Mouse (Mus musculus) right cerebral cortex, postnatal 36 days (tissue): Measurements from ENCODE around the gene Alkbh1.

Source experiments
- DNase-seq, 2 experiments: peaks; one replicate each; pipeline ENCODE4 v3.0.0; 2022; ENCODE audit warnings: low spot score in 2 of 2, mixed read lengths in 1 of 2

Gene Alkbh1

DNA sequence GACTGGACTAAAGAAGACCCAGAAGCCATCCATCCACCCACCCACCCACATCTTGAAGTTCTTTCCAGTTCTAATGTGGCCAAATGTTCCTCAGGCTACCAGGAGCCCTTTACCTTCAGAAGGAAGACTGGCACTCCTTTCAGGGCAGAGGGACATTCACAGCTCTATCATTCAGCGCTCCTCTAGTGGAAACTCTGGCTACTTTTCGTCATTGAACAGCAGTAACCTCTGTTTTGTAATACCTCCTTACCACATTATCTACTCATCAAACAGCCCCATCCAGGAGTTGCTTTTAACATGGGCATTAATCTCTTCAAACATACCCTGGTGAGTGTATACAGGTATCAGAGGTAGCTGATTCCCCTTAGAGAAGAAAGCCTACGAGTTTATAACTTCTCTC is 58.8 kb downstream of the Alkbh1 start:
- DNase-seq, result no peak

DNA sequence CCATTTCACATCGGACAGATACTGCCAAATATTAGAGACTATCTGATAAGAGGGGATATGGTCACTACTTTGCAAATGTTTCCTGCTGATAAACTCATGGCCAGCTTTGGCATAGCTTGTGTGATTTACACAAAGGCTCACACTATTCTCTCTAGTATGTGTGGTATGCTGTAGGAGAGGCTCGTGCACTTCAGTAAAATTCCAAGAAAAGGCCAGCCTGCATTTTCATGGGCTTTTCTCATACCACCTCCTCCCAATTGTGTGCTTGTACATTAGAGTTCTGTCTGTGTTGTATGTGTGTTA is 62.5 kb downstream of the Alkbh1 start:
- no peak for DNase-seq

DNA sequence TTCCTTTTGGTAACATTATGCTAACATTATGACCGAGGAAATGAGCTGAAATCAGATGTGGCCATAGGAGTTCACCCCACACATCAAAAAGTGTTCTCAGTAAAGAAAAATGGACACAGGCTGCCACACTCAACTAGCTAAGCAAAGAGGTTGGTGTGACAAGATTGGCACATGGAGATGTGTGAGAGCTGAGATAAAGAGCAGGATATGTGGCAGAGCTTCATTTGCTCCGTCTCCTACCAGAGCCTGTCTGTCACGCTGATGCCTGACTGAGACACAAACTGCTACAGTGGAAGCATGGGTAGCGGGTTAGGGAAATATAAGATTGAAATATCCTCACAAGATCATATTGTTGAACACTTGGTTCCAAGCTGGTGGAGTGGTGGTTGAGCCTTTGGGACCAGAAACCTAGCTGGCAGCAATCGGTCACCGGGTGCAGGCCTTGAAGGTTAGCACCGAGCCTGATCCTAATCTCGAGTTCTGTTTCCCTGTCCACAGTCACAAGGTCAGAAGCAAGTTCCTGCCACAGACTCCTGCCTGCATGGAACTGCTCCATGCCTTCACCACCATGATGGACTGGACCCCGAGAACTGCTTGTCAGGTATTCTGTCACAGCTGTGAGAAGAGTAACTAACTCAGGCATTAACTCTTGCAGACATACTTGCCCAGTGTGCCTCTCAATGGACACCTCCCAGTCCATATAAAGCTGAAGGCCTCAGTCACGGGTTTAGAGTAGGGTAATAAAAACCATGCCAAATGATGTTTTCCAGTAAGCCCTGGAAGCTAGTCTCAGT is 63.0 kb downstream of the Alkbh1 start:
- no peak for DNase-seq

DNA sequence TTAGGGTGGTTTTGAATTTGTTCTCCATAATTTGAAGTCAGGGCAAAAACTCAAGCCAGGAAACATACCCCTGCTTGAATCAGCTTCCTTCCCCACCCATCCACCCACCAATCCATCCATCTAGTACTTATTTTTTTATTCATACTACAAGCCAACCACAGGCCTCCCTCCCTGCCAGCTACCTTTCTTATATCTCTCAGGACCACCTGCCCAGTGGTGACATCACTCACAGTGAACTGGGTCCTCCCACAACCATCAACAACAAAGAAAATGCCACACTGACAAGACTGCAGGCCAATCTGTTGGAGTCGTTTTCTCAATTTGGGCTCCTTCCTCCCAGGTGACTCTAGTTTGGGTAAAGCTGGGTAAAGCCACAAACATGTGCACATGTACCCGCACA is 64.3 kb downstream of the Alkbh1 start:
- DNase-seq, result no peak
